Mouse (Mus musculus): ENCODE data around the gene Upk3bl. TPM values are rescaled to one million over a fixed set of nuclear protein-coding genes. Genes with fewer than 3 reads are reported as not detected.

The Upk3bl gene
- total RNA-seq (2022), result not detected

DNA sequence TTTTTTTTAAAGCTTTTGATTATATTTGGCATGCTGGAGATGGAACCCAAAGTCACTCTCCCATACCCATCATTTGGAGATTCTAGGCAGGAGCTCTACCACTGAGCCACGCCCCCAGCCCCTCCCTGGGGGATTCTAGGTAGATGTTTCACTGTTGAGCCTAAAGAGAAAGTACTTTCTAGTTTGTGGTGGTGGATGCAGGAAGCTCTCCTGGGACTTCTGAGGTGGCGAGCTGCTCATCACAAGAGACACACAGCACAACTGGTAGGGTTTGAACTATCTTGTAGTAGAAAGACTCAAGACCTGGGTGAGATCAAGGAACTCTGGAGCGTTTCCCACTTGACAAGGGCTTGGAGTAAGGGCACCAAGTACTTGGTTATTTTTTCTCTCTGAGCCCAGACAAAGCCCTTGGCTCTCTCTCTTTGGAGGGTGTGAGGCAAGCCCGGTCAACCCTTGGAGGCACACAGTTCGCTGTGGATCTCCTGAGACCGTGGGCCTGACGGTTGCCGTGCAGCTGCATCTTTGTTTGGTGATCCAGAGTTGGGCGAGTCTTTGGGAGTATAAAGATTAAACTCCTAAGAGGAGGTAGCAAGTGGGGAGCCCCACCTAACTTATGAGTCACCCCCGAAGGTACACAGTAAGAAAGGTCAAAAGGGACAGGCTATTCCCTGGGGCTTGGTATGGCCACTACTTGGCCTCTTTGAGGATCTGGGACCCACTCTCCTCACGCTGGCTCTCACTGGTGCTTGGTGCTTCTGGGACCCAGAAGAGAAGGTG is at the start of gene Upk3bl:
TSS of gene Upk3bl (plus strand) at position 192 of the 777 bp plus-strand sequence.
- DNase-seq (ENCODE audit: low spot score in 2 of 2), result no peak

DNA sequence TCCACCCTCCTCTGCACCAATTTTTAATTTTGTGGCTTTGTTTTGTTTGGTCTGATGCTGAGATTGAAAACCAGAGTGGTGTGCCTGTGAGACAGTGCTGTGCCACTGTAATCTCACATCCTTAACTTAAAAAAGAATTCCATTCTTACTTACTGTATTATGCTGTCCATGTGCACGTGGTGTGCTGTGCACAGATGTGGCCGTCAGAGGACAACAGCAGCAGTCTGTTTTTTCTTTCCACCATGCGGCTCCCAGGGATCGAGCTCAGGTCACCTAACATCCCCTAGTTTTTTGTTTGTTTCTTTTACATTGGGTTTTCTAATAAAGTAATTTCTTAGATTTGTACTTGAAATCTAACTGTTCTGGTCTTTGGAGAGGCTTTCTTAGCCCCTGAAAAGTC is 49.8 kb upstream of the Upk3bl start:
- no peak for DNase-seq (ENCODE audit: low spot score in 2 of 2)

DNA sequence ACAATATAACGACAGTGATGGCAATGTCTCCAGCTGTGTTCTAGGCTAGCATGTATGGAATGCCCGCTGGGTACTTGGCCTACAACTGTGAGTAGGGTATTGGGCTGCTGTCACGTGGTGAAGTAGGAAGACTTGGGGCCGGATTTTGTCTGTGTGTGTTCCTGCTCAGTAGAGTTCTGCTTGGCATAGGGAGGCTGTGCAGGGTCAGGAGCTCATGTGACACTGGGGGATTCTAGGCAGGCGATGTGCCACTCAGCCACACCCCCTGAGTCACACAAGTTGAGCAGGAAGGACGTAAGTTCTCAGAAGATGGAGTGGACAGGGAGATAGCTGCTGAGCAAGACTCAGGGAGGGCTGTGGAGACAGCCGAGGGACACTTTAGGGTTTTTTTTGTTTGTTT is 46.5 kb upstream of the Upk3bl start:
- no peak for DNase-seq (ENCODE audit: low spot score in 2 of 2)

DNA sequence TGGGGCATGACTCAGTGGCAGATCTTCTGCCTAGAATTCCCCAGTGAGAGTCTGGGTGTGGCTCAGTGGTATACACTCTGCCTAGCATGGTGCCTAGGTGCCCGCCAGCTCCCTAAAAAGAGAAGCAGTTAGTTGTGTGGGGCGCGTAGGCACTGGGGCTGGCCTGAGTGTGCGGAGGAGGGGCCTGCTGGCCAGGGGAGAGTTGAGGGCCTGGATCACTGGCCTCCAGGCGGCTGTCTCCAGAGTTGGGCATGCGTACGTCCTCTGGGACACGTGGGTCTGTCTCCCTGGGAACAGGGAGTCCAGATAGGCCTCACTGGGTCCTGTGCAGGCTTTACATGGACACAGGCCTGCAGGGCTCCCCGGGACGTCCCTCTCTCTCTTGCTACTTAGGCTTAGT is 39.4 kb upstream of the Upk3bl start:
- DNase-seq (ENCODE audit: low spot score in 2 of 2), result no peak

DNA sequence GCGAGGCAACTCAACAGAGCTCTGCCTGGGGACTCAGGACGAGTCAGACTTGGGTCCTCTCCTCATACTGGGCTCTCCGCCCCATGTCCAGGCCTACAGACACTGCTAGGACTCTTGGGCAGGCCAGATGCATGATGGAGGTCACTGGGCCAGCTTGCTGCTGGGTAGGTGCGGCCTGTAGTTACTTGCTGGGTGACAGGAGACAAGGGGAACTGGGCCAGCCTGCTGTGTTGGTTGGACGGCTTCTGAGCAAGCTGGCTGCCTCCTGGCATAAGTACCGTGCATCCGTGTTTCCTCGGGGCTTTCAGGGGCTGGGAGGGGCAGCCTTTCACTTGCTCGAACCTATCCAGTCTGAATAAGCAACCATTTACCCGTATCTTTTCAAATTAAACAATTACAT is 38.7 kb upstream of the Upk3bl start:
- DNase-seq (ENCODE audit: low spot score in 2 of 2), result no peak

DNA sequence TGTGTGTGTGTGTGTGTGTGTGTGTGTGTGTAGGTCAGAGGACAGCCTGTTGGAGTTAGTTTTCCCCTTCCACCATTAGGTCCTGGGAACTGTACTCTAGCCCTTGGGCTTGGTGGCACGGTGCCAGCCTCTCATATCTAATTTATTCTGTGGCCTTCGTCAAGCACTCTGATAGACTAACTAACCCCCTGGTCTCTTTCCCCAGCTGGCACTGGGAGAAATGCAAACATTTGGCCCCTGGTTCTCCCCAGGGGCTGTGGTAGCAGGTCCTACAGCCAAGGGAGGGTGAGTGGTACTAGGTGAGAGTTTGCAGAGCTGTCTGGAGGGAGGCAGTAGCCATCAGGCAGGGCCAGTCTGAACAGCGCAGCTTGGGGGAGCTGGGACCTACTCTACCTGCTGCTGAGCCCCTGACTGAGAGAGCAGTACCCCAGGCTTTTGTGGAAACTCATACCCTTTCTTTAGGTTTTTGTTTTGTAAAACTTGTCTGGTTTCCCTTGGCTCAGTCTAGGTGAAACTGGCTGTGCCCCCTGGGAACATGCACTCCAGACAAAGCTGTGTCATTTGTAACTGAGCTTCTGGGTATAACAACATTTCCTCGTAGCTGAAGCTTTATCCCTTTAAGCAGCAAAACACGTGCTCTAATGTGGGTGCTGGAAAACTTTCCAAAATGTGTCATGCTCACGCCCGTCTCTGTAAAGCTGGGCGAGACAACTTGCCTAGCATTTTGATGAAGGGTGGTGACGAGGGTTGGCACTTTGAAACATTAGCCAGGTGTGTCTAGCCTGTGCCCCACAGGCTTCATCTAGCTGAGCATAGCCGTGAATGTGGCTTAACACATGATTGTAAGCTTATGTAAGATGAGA is 38.0 kb upstream of the Upk3bl start:
- DNase-seq (ENCODE audit: low spot score in 2 of 2), result no peak

DNA sequence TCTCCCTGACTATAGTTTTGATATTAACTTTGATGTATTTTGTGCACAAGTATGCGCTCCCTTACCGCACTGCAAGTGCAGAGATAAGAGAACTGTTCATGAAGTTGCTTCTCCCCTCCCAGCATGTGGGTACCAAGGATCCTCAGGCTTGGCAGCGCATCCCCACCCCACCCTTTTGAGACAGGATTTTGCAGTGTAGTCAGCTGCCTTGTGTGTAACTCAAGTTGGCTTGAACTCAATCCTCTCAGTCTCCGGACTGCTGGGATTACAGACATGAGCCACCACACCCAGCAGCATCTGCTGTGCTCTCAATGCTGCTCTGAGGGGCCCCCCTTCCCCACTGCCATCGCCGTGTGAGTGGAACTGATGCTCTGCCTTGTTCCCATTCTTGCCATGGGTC is 37.0 kb upstream of the Upk3bl start:
- DNase-seq (ENCODE audit: low spot score in 2 of 2), result peak in 1 of 2 experiments; percentile 35

DNA sequence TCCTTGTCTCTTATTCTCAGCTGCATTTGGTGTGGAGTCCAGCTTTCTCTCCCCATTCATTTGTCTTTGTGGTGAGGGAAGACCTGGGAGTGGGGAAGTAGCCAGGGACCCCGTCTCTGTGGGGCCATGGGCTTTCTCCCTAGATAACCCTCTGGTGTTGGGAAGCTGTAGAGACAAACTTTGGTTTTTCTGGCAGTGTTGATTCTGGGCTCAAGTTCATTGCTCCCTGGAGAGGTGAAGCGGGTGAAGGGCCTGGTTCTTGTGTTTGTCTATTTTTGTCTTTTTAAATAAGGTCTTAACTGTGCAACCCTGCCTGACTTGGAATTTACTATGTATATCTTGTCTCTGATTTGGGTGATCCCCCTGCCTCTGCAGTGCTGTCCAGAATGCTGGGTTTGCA is 35.6 kb upstream of the Upk3bl start:
- DNase-seq (ENCODE audit: low spot score in 2 of 2), result no peak

DNA sequence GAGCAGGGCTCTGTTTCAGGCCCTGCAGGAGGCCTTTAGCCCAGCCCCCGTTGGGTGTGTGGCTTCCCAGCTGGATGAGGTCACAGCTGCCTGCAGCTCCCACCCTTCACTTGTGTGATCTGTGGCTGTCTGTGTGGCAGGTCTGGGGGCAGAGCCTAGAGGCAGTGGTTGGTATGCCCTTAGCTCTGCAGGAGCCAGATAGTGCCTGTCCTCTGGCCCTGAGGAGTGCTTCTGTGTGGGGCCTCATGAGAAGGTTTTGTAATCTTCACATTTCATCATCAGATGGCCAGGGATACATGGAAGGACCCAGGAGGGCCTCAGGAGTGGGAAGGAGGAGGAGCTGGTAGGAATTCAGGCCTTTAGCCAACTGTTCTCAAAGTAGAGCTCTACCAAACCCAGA is 34.4 kb upstream of the Upk3bl start:
- DNase-seq (ENCODE audit: low spot score in 2 of 2), result no peak

DNA sequence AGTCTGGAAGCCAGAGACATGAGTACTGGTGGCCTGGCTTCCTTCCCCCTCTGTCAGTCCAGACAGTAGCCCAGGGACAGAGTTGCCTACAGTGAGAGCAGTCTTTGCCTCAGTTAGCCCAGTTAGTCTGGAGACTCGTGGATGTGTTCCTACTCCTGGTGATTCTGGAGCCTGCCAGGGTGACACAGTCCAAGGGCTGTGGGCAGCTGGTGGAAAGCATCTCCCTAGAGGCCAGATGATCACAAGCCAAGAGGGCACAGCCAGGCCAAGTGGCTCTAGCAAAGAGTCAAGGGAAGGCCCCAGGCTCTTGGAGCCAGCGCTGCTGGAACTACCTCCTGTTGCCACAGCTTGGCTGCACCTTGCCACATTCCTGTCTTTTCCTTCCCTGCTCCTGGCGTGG is 28.6 kb upstream of the Upk3bl start:
- peak; percentile 25 to 61 for DNase-seq (ENCODE audit: low spot score in 2 of 2)

DNA sequence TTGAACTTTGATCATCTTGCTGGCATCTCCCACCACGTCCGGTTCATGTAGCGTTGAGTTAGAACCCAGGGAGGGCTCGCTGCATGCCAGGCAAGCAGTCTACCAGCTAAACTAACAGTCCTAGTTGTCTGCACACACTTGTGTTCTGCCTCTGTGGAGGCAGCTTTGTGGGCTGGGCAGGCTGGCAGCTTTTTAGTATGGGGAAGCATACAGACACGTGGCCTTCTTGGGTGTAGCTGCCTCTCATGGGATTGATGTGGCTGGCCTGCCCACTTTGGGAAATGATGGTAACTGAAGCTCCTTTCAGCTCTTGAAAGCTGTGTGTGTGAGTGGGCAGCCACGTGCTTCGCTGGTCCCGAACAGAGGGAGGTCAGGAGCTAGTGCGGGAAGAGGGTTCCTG is 27.4 kb upstream of the Upk3bl start:
- DNase-seq (ENCODE audit: low spot score in 2 of 2), result no peak

DNA sequence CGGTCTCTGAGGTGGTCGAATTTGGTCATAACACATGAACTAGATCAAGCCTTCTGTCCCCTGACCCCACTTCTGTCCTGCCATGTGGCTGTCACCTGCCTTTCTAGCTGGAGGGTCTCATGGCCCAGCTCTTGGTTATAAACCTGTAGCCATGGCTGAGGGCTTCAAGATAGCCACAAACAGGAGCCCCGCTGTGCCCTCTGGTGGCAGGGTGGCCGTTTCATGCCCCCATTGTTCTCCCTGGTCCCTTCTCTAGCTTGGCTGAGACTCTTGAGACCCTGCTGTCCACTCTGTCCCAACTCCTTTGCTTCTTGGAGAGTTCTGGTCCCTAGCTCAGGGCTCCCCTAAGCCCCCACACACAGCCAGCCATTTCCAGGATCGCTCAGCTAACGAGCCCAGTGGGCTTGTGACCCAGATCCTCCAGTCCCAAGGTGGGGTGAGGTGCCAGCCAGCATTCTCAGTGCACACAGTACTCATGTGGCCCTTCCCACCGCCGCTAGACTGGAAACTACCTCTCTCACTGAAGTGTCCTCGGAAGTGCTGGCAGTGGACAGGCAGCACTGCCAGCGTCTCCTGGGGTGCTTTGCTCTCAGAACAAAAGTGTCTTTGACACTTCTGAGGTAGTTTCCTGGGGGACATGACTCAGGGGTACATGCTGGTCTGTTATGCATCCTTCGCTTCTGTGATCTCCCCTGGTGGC is 26.5 kb upstream of the Upk3bl start:
- no peak for DNase-seq (ENCODE audit: low spot score in 2 of 2)

DNA sequence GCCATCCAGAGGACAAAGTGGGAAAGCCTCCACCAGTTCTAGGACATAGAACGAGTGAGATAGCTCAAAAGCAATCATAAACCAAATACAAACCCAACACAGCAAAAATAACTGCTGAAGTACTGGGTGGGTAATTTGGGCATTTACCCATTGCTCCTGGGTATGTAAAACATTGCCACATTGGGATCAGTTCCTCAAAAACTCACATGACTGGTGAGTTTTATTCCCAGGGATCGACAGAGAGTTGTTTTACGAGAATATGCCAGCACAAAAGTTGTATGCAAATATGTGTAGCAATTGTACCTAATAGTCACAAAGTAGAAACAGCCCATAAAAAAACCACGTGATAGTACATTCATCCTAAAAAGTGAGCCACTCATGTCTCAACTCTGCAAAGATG is 19.4 kb upstream of the Upk3bl start:
- DNase-seq (ENCODE audit: low spot score in 2 of 2), result no peak

DNA sequence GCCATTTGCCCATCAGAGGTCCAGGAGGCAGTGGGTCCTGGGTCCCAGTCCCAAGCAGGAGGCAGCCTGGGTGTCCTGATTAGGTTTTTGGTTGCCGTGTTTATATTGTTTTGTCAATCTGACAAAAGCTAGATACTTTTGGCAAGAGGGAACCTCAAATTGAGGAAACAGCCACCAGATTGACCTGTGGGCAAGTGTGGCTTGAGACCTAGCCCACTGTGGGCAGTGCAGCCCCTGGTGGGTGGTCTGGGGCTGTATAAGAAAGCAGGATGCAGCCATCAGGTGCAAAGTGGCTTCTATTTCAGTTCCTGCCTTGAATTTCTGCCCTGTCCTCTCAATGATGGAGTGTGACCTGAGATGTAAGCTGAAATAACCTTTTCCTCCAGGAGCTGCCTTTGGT is 19.0 kb upstream of the Upk3bl start:
- no peak for DNase-seq (ENCODE audit: low spot score in 2 of 2)

DNA sequence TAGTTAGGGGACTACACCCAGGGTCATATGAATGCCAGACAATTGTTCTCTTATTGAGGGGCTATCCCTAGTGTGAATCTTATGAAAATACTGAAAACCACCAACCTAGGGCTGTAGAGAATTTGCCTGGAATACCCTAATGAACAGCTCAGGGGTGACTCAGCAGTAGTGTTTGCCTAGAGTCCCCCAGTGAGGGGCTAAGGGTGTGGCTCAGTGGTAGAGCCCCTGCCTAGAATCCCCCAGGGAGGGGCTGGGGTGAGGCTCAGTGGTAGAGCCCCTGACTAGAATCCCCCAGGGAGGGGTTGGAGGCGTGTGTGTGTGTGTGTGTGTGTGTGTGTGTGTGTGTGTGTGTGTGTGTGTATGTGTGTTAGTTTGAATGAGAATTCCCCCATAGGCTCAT is 17.6 kb upstream of the Upk3bl start:
- no peak for DNase-seq (ENCODE audit: low spot score in 2 of 2)

DNA sequence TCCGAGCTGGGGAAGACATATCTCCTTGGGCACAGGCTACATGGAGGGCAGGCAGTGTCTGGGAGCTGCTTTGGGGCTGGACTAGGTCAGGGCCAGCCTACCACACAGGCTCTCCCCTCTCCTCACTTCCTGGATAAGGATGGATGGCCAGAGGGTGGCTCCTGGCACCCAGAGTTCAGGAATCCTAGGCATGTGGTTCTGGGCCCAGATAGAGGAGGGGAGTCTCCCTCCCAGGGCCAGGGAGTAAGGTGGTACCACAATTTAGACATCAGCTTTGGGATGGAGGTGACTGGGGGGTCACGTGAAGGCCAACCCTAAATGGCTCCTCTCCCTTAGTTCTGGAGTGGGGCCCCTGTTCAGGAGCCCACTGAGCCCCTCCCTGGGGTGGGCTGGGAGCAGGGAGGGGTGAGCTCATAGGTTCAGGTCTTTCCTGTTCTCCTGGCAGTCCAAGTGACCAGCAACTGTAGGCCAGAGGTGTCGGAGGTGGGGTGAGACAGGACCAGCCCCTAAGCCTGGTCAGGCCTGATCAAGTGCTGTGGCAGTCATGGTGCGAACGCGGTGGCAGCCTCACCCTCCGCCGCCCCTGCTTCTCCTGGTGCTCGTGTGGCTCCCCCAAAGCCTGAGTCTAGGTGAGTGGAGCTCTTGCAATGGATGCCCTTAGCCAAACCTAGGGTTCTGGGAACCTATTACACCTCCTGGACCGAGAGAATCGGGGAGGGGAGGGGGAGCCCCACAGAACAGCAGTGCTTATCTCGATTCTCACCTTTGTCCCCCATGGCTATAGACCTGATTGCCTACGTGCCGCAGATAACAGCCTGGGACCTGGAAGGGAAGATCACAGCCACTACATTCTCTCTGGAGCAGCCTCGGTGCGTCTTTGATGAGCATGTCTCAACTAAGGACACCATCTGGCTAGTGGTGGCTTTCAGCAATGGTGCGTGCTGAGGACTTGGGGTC is 15.8 kb upstream of the Upk3bl start, which contains the start of gene Upk3b:
TSS of gene Upk3b (plus strand) at position 239 of the 957 bp plus-strand sequence.
- no peak for DNase-seq (ENCODE audit: low spot score in 2 of 2)

DNA sequence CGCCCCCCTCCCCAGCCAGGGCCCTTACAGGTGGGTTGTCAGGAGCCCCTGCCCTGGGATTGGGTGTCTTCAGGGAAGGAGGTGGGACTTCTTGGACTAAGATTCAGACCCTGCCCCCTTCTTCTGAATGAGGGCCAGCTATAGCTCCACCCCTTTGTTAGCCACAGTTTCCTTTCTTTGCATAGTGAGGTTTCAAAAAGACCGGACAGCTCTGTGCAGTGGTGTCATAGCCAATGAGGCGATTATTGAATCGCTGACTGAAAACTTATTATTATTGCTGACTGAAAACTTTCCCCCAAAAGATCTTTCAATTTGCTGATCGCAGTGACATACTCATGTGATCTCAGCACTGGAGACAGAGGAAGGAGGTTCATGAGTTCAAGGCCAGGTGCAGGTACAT is 14.1 kb upstream of the Upk3bl start:
- DNase-seq (ENCODE audit: low spot score in 2 of 2), result no peak

DNA sequence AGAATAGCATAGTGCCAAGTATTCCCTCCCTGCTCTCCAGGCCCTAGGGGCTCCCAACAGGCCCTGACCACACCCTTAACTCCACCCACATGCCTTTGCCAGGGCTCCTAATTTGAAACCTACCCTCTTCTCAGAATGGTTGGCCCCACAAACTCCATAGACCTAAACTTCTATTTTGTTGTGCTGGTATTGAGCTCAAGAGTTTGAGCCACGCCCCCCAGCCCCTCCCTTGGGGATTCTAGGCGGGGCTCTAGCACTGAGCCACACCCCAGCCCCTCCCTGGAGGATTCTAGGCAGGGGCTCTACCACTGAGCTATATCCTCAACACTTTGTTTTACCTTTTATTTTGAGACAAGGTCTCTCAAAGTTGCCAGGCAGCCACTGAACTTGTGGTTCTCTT is 13.0 kb upstream of the Upk3bl start:
- peak in 1 of 2 experiments; percentile 39 for DNase-seq (ENCODE audit: low spot score in 2 of 2)

DNA sequence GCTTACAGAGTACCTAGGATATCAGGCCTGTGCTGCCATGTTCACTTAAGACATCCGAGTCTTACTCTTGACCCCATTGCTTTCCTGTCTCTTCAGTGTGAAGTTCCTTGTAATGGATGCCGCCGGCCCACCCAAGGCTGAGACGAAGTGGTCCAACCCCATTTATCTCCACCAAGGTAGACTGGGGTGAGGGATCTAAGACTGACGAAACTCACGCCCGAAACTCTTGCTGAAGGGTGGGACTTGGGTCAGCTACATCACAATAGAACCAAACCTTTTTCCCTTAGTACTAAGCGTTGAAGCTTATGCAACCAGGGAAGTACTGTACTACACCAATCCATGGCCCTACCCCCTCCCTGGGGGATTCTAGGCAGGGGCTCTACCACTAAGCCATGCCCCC is 12.6 kb upstream of the Upk3bl start:
- DNase-seq (ENCODE audit: low spot score in 2 of 2), result no peak

DNA sequence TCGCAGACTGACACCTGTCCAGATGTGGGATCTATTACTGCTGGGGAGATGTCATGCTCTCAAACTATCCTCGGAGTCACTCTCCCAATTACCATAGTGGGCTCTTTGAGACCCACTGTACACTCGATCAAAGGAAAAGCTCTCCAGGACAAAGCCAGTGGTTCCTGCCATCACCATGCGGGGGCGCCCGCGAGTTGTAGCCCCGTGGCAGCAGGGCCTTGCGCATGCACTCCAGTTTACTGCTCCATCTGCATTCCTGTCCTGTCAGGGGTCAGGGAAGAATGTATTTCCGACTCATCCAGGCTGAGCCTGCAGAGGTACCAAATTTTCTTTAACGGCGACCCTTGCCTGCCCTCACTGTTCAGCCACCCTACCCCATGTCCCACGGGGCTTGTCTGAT is 9.4 kb upstream of the Upk3bl start:
- DNase-seq (ENCODE audit: low spot score in 2 of 2), result no peak

DNA sequence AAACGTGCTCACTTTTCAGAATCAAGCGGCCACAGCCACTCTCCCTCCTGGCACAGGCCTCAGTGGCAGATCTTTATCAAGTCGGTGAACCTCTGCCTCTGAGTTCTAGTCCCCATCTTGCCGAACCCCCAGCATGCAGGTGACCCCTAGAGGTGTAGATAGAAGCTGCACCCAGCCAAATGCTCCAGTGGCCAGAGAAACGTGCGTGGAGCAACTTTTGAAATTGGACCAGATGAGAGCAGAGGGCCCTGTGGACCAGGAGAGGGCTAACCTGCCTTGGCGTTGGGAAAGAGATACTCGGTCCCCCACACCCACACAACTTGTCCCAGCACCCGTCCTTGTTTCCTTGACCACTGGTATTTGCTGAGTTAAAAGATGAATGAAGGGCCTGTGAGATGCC is 8.9 kb upstream of the Upk3bl start:
- no peak for DNase-seq (ENCODE audit: low spot score in 2 of 2)
